13 mouse cellular contexts compared by ENCODE assay signal in genomic region chr8:125590363-125590762, GRCm38 (mm10). TPM values are rescaled to one million over a fixed set of nuclear protein-coding genes. Genes with fewer than 3 reads are reported as not detected.
DNase-seq lines count a peak whose midpoint lies in the region; ATAC-seq lines count a peak whose summit lies in the region.
"Had no signal": no experiment of that assay in that cellular context is flagged by ENCODE, and none has a peak within 500 bp of the region (broad histone marks: within the 10 kb centered on the region; RNA-seq: fewer than 3 reads in every experiment).

No protein-coding gene starts in this region.

- H3K4me2 ChIP-seq in forebrain, embryonic 13.5 days, result no peak overlapping the region
- H3K4me2 ChIP-seq: heart, embryonic 15.5 days had no signal

- no peaks in the 10 kb centered on the region for H3K36me3 ChIP-seq in forebrain, embryonic 13.5 days (ENCODE audit: poor library complexity, severe bottlenecking)
- H3K36me3 ChIP-seq: heart, embryonic 15.5 days had no signal

- H3K4me3 ChIP-seq in forebrain, embryonic 13.5 days, result no peak overlapping the region
- H3K4me3 ChIP-seq: heart, embryonic 15.5 days had no signal

- DNase-seq in kidney, postnatal 4 days, result peak; percentile 52 to 65
- no peak for DNase-seq in kidney, adult 8-10 months
- peak; percentile 57 for DNase-seq in mesoderm, embryonic 11.5 days (ENCODE audit: low read depth, low spot score)
- DNase-seq in retina, postnatal 1 day, result peak; percentile 85
- DNase-seq in gastrocnemius, postnatal 25 days, result no peak
- no peak for DNase-seq in left cerebral cortex, postnatal 25 days (ENCODE audit: low spot score in 2 of 2)
- DNase-seq: gastrocnemius, postnatal 36 days; kidney, adult 11 months; liver; thymus, postnatal 25 days had no signal

- H3K4me1 ChIP-seq in forebrain, embryonic 13.5 days, result peaks cover 17% of the 10 kb centered on the region; the same call in 1 of the 2 replicates
- H3K4me1 ChIP-seq: heart, embryonic 15.5 days had no signal

- H3K27me3 ChIP-seq in forebrain, embryonic 13.5 days, result no peaks in the 10 kb centered on the region
- H3K27me3 ChIP-seq: heart, embryonic 15.5 days had no signal

- ATAC-seq in forebrain, embryonic 13.5 days, result peak; percentile 48; the same call in 1 of the 2 replicates
- ATAC-seq: CD4-positive, CD25-positive, alpha-beta regulatory T cell, adult 4 months had no signal

- H3K9me3 ChIP-seq in forebrain, embryonic 13.5 days (replicated peaks), result no peaks in the 10 kb centered on the region
- H3K9me3 ChIP-seq: heart, embryonic 15.5 days had no signal

- 12% methylated on average over 3 of the region's 3 CpGs for WGBS in forebrain, embryonic 13.5 days

- intact Hi-C loops in left cerebral cortex, postnatal 25 days (cut with DNase I), result no loop called here

- no peak overlapping the region for H3K27ac ChIP-seq in forebrain, embryonic 13.5 days
- H3K27ac ChIP-seq: heart, embryonic 15.5 days had no signal

- no peak overlapping the region for H3K9ac ChIP-seq in forebrain, embryonic 13.5 days
- H3K9ac ChIP-seq: heart, embryonic 15.5 days had no signal

RNA-seq across cellular contexts. Expression of gene Sipa1l2, which starts 20.8 kb away (rescaled TPM):
- 26.7 and 27.2 TPM in 2 replicates for polyA plus RNA-seq in forebrain, embryonic 13.5 days (2015; fragmentation: Nextera tagmentation; extraction: Ambion mirVana)
- total RNA-seq in gastrocnemius, postnatal 25 days (2021), result 1 to 10 TPM; 5.5 to 8.2 TPM
- 10 to 100 TPM; 39.6 to 40.6 TPM for total RNA-seq in left cerebral cortex, postnatal 25 days (2021)

Comparison
In these comparisons a context has a peak if more than half of its experiments do, and no peak if none do; other contexts are left out.
1. DNase-seq: peak in kidney, postnatal 4 days (2 of 2), mesoderm, embryonic 11.5 days (single experiment) and retina, postnatal 1 day (single experiment); none in kidney, adult 8-10 months (0 of 2), gastrocnemius, postnatal 25 days (single experiment) and left cerebral cortex, postnatal 25 days (0 of 2).
2. RNA of gene Sipa1l2, which starts 20.8 kb away (total RNA-seq): 39.6 to 40.6 TPM in left cerebral cortex, postnatal 25 days; 5.5 to 8.2 TPM in gastrocnemius, postnatal 25 days; every median in the first group is over 4 times any median in the second.